Mouse (Mus musculus) limb, embryonic 11.5 days (tissue): Measurements from ENCODE around the gene Col23a1. TPM values are rescaled to one million over a fixed set of nuclear protein-coding genes. Genes with fewer than 3 reads are reported as not detected.
"Not testable (repeated sequence)": the region's sequence is repeated elsewhere in the genome, so short reads cannot be mapped to it uniquely, and the experiment has no call there.

Experiments used
- ATAC-seq: fragments of 200-750 bp; cut with Nextera tagmentation; 2 replicates; pipeline ENCODE4 v1.8.0; 2017; ENCODE audit warnings: low read depth; ENCODE audit not compliant: insufficient number of reproducible peaks, low FRiP score, low TSS enrichment
- DNase-seq: peaks from one replicate; pipeline ENCODE4 v3.0.0-alpha.2; 2015; ENCODE audit warnings: low spot score
- H3K27ac ChIP-seq: fragments of 300-500 bp; sonication (generic); replicated peaks from 2 replicates; pipeline ENCODE4 v1.5.1; 2014; ENCODE audit warnings: low read depth, mild to moderate bottlenecking, low read length
- H3K27me3 ChIP-seq: fragments of 300-500 bp; sonication (generic); 2 replicates; pipeline ENCODE4 v1.6.1; 2014; ENCODE audit warnings: mild to moderate bottlenecking, low read length, mixed read lengths; ENCODE audit not compliant: control insufficient read depth, insufficient read depth
- H3K36me3 ChIP-seq: fragments of 300-500 bp; sonication (generic); 2 replicates; pipeline ENCODE4 v1.6.1; 2014; ENCODE audit warnings: mild to moderate bottlenecking, low read length, moderate library complexity, mixed read lengths; ENCODE audit not compliant: control insufficient read depth, insufficient read depth
- H3K4me1 ChIP-seq: fragments of 300-500 bp; sonication (generic); 2 replicates; pipeline ENCODE4 v1.6.1; 2014; ENCODE audit warnings: low read length, mixed read lengths; ENCODE audit not compliant: control insufficient read depth, insufficient read depth
- H3K4me2 ChIP-seq: fragments of 300-500 bp; sonication (generic); 2 replicates; pipeline ENCODE4 v1.6.1; 2014; ENCODE audit warnings: low read depth, mild to moderate bottlenecking, moderate library complexity; ENCODE audit not compliant: severe bottlenecking
- H3K4me3 ChIP-seq: fragments of 300-500 bp; sonication (generic); 2 replicates; pipeline ENCODE4 v1.5.1; 2014; ENCODE audit warnings: low read depth, low read length
- H3K9ac ChIP-seq: fragments of 300-500 bp; sonication (generic); 2 replicates; pipeline ENCODE4 v1.6.1; 2014; ENCODE audit warnings: mild to moderate bottlenecking, low read length
- H3K9me3 ChIP-seq: fragments of 300-500 bp; sonication (generic); 2 replicates; pipeline ENCODE4 v1.6.1; 2016; ENCODE audit warnings: low read length; ENCODE audit not compliant: control insufficient read depth
- WGBS: fragments of 180-500 bp; shearing (Covaris S2); extraction: QIAGEN DNeasy Blood & Tissue Kit; methylation state at CpG from one replicate; pipeline ENCODE4 v1.1.7; 2014; 5-methylcytosine and 5-hydroxymethylcytosine counted together
- polyA plus RNA-seq: library from polyadenylated mRNA; unstranded; fragments of >200 nt; fragmentation: Nextera tagmentation; extraction: Ambion mirVana; gene quantifications from 2 replicates; pipeline ENCODE4 v1.2.1, GENCODE M21; 2014

Gene Col23a1
- polyA plus RNA-seq, 1 experiment from 2014 or later, result 21.1 TPM

DNA sequence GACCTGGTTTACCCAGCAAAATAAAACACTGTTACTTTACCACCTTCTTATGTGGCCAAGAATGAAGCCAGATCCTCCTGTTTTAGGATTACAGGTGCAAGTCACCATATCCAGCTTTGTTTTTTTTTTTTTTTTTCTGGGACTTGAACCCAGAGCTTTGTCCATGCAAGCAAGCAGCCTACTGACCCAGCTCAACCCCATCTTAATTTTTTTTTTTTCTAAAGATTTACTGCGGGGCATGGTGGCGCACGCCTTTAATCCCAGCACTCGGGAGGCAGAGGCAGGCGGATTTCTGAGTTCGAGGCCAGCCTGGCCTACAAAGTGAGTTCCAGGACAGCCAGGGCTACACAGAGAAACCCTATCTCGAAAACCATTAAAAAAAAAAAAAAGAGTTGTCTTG is 326.4 kb downstream of the Col23a1 start:
- DNase-seq, H3K36me3 ChIP-seq, H3K4me3 ChIP-seq, H3K4me1 ChIP-seq, H3K27ac ChIP-seq, ATAC-seq, H3K9ac ChIP-seq, H3K9me3 ChIP-seq, H3K27me3 ChIP-seq: not testable (repeated sequence)
- WGBS, result 94% methylated on average over 7 of the region's 7 CpGs
- peak overlapping the region; percentile 56; the same call in 1 of the 2 replicates for H3K4me2 ChIP-seq

DNA sequence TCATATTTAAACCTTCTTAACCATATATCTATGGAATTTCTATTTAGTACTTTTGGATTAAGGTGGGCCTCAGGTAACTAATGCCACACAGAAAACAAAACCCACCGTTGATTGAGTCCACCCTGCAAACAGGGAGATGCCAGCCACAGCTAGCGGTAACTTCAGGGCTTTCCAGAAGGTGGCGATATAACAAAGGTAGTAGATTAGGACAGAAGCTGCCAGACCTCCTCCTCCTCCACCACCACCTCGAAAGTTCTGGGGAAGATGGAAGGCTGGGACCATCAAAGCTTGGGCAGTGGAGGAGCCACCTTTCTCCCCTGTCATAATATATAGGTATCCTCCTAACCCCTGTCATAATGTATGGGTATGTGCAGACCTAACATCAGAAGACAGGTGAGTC is 328.0 kb downstream of the Col23a1 start:
- Histone ChIP-seq H3K9me3 (no peaks in the 10 kb centered on the region), H3K27ac (no peak overlapping the region), H3K9ac (no peak overlapping the region), H3K4me3 (no peak overlapping the region), H3K4me1 (peaks cover 6% of the 10 kb centered on the region; the same call in 1 of the 2 replicates), H3K36me3 (peaks cover 4% of the 10 kb centered on the region; the same call in 1 of the 2 replicates), H3K27me3 (no peaks in the 10 kb centered on the region), H3K4me2 (no peak overlapping the region)
- WGBS, result 4% methylated on average over 4 of the region's 4 CpGs
- DNase-seq, result peak; percentile 81
- no peak; the same call in 1 of the 2 replicates for ATAC-seq

DNA sequence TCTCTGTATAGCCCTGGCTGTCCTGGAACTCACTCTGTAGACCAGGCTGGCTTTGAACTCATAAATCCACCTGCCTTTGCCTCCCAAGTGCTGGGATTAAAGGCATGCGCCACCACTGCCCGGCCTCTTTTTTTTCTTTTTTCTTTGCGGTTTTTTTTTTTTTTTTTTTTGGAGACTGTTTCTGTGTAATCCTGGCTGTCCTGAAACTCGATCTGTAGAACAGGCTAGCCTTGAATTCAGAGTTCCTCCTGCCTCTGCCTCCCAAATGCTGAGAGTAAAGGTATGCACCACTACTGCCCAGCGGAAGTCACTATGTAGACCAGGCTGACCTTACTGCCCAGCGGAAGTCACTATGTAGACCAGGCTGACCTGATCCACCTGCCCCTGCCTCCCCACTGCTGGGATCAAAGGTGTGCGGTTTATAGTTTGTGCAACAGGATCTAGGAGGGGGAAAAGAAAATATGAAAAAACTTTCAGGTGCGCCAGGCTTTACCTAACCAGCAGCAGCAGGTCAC is 329.2 kb downstream of the Col23a1 start:
- DNase-seq, result no peak
- Histone ChIP-seq H3K27me3 (no peaks in the 10 kb centered on the region), H3K4me1 (peaks cover 6% of the 10 kb centered on the region; the same call in 1 of the 2 replicates), H3K36me3 (peaks cover 12% of the 10 kb centered on the region; the same call in 1 of the 2 replicates), H3K9ac (no peak overlapping the region), H3K27ac (no peak overlapping the region), H3K9me3 (no peaks in the 10 kb centered on the region), H3K4me2 (peak overlapping the region; percentile 76; the same call in 1 of the 2 replicates), H3K4me3 (peak overlapping the region; percentile 81)
- WGBS, result 57% methylated on average over 8 of the region's 8 CpGs
- ATAC-seq, result peak; percentile 27; the same call in 1 of the 2 replicates

DNA sequence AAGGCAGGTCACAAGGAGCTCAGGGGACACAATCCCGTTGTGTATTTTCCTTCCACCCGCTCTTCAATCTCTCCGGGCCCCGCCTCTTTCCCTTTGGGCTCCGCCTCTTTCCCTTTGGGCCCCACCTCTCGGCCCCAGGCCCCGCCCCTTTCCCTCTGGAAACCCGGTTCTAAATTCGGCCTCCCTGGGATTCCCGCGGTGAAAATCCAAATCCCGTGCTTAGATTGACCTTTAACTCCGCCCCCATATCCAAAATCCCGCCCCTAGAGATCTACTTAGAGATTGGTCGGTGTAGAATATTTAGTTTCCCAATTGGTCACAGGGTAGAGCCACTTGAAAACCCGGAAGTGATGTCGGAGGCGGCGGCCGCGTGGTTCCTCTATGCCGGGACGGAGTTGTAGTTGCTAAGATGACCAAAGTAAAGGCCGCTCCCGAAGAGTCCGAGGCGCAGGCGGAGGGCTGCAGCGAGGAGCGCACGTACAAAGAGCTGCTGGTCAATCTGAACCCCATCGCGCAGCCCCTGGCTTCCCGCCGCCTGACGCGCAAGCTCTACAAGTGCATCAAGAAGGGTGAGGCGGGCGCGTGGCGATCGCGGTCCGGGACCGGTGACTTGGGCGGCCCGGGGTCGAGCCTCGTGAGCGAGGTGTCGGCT is 329.8 kb downstream of the Col23a1 start, which contains the start of gene Nhp2:
Nhp2 (plus strand) TSS at position 327 of the 652 bp plus-strand sequence.
- Histone ChIP-seq H3K9me3 (no peaks in the 10 kb centered on the region), H3K27me3 (no peaks in the 10 kb centered on the region), H3K4me3 (peak within 1 kb of the TSS; percentile 81), H3K27ac (no peak within 1 kb of the TSS), H3K4me2 (peak within 1 kb of the TSS; percentile 76), H3K36me3 (peaks cover 15% of the 10 kb centered on the region; the same call in 1 of the 2 replicates), H3K9ac (peak within 1 kb of the TSS; percentile 77), H3K4me1 (peaks cover 6% of the 10 kb centered on the region; the same call in 1 of the 2 replicates)
- ATAC-seq (peak; percentile 91), DNase-seq (peak; percentile 95)
- under 1% methylated on average over 51 of the region's 51 CpGs for WGBS

DNA sequence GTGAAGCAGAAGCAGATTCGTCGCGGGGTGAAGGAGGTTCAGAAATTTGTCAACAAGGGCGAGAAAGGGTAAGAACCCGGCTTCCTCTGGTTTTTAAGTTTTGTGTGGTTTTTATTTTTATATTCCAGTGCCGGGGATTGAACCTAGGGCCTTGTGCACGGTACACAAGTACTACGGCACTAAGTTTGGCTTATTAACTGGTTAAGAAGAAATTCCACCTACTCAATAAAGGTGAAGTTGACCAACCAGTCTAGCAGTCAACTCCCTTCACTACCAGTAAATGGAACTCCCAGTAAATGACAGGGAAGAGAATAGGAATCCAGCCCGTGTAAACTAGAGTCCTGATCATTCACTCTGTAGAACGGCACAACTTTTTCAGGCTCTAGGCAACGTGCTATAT is 330.4 kb downstream of the Col23a1 start:
- Histone ChIP-seq H3K4me1 (peaks cover 4% of the 10 kb centered on the region; the same call in 1 of the 2 replicates), H3K36me3 (peaks cover 18% of the 10 kb centered on the region; the same call in 1 of the 2 replicates), H3K4me2 (peak overlapping the region; percentile 76), H3K4me3 (peak overlapping the region; percentile 81), H3K27ac (no peak overlapping the region), H3K9me3 (no peaks in the 10 kb centered on the region), H3K9ac (peak overlapping the region; percentile 77), H3K27me3 (no peaks in the 10 kb centered on the region)
- DNase-seq (no peak), ATAC-seq (no peak)
- WGBS, result 3% methylated on average over 11 of the region's 11 CpGs

DNA sequence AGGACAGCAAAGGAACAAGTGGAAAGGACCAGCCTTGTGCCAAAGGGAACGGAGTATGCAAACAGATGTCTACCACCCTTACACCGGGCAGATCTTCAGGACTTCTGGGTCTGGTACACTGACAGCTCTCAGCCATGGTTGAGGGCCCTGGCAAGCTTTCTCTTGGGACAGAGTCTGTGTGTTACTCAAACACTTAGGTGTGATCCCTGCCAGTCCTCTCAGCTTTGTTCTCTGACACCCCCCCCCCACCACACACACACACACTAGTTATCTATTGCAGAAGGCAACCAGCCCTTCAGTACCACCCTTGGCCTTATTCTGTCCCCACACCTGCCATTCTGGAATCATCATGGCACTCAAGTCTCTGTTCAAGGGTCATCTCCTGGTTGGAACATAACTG is 332.1 kb downstream of the Col23a1 start:
- Histone ChIP-seq H3K27me3 (no peaks in the 10 kb centered on the region), H3K4me3 (no peak overlapping the region), H3K27ac (no peak overlapping the region), H3K9me3 (no peaks in the 10 kb centered on the region), H3K36me3 (peaks cover 19% of the 10 kb centered on the region; the same call in 1 of the 2 replicates), H3K4me2 (no peak overlapping the region), H3K9ac (no peak overlapping the region), H3K4me1 (peaks cover 4% of the 10 kb centered on the region; the same call in 1 of the 2 replicates)
- DNase-seq (no peak), ATAC-seq (no peak)
- 97% methylated on average over 2 of the region's 2 CpGs for WGBS

DNA sequence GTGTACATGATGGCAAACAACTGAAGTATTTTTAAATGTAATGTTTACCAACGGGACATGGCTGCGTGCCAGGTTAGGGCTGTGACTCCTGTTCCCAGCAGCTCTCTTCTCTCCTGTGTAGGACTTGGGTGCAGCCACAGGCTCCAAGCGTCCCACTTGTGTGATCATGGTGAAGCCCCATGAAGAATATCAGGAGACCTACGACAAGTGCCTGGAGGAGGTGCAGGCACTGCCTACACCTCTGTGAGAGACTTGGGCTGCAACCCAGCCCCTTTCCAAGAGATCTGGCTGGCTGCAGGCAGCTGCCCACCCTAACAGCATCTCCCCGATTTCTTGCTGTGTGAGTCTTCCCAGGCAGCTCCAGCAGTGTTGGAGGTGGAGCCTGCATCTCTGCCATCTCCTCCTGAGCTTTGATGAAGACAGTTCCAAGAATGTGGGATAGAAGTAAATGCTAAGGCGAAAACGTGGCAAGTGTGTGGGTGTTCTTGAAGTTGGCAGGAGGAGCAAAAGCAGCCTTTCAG is 333.3 kb downstream of the Col23a1 start:
- no peaks in the 10 kb centered on the region for H3K27me3 ChIP-seq
- ATAC-seq (no peak), DNase-seq (no peak)
- H3K4me1 ChIP-seq, result peaks cover 4% of the 10 kb centered on the region; the same call in 1 of the 2 replicates
- H3K4me2 ChIP-seq, result no peak overlapping the region
- H3K4me3 ChIP-seq, result no peak overlapping the region
- peaks cover 19% of the 10 kb centered on the region; the same call in 1 of the 2 replicates for H3K36me3 ChIP-seq
- WGBS, result 94% methylated on average over 7 of the region's 7 CpGs
- H3K9me3 ChIP-seq, result no peaks in the 10 kb centered on the region
- H3K27ac ChIP-seq, result no peak overlapping the region
- no peak overlapping the region for H3K9ac ChIP-seq

DNA sequence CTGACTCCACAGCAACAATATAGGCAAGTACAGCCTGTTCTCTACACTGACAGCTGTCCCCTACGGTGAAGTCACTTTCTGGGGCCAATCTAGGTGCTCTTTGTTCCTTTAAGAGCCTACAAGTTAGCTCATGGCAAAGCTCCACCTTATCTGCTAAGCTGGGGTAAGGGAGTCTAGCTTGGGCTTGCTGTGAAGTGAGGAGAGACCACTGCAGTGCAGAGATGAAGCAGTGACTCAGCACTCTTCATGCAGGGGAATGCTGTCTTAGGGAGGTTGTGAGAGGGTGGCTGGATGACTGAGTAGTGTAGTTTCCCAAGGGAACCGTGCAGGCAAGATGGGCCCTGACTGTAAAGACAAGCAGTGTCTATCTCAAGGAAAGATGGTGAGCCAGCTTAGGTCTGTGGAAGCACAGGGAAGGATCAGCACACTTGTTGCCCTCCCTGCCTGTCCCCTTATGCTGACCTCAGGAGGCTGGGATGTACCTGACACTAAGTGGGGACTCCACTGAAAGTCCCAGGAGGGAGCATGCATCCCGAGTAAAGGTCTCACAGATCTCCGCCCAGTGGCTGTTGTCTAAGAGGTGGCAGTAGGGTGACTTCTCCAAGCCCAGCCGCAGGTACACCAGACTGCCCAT is 335.6 kb downstream of the Col23a1 start:
- Histone ChIP-seq H3K36me3 (peaks cover 19% of the 10 kb centered on the region; the same call in 1 of the 2 replicates), H3K27me3 (no peaks in the 10 kb centered on the region), H3K9me3 (no peaks in the 10 kb centered on the region), H3K4me3 (no peak overlapping the region), H3K9ac (no peak overlapping the region), H3K27ac (no peak overlapping the region), H3K4me1 (peaks cover 4% of the 10 kb centered on the region; the same call in 1 of the 2 replicates), H3K4me2 (no peak overlapping the region)
- ATAC-seq (no peak), DNase-seq (no peak)
- 86% methylated on average over 5 of the region's 5 CpGs for WGBS
